Mouse (Mus musculus): Measurements from ENCODE around the gene Dscaml1. TPM values are rescaled to one million over a fixed set of nuclear protein-coding genes. Genes with fewer than 3 reads are reported as not detected.

The Dscaml1 gene
- polyA plus RNA-seq, 1 experiment from 2014 or later, result 0.87 TPM

- H3K9ac ChIP-seq, result no peak overlapping the region
- ATAC-seq (ENCODE audit: insufficient number of reproducible peaks, insufficient read depth, low FRiP score, low TSS enrichment), result peak; percentile 56; the same call in 1 of the 2 replicates
- 65% methylated on average over 9 of the region's 9 CpGs for WGBS
- H3K9me3 ChIP-seq, result no peaks in the 10 kb centered on the region
- H3K27me3 ChIP-seq, result no peaks in the 10 kb centered on the region
- no peaks in the 10 kb centered on the region for H3K36me3 ChIP-seq
- H3K4me3 ChIP-seq, result no peak overlapping the region
- H3K4me1 ChIP-seq, result no peaks in the 10 kb centered on the region
- no peak overlapping the region for H3K27ac ChIP-seq
- H3K4me2 ChIP-seq (replicated peaks), result no peak overlapping the region
Measured at GRCm38 (mm10) chr9:45586475-45586874, 160.0 kb downstream of the Dscaml1 start.

- H3K27ac ChIP-seq, result no peak overlapping the region
- H3K27me3 ChIP-seq, result no peaks in the 10 kb centered on the region
- ATAC-seq (ENCODE audit: insufficient number of reproducible peaks, insufficient read depth, low FRiP score, low TSS enrichment), result no peak
- 85% methylated on average over 7 of the region's 7 CpGs for WGBS
- H3K4me1 ChIP-seq, result no peaks in the 10 kb centered on the region
- no peak overlapping the region for H3K4me3 ChIP-seq
- no peaks in the 10 kb centered on the region for H3K36me3 ChIP-seq
- H3K9me3 ChIP-seq, result no peaks in the 10 kb centered on the region
- no peak overlapping the region for H3K4me2 ChIP-seq (replicated peaks)
- H3K9ac ChIP-seq, result no peak overlapping the region
Measured at GRCm38 (mm10) chr9:45587704-45588103, 161.3 kb downstream of the Dscaml1 start.

- no peak for ATAC-seq (ENCODE audit: insufficient number of reproducible peaks, insufficient read depth, low FRiP score, low TSS enrichment)
- Histone ChIP-seq H3K9ac (no peak overlapping the region), H3K4me3 (no peak overlapping the region), H3K9me3 (no peaks in the 10 kb centered on the region), H3K27me3 (no peaks in the 10 kb centered on the region), H3K36me3 (no peaks in the 10 kb centered on the region), H3K4me1 (no peaks in the 10 kb centered on the region), H3K27ac (no peak overlapping the region), H3K4me2 (replicated peaks) (no peak overlapping the region)
- WGBS, result 70% methylated on average over 3 of the region's 3 CpGs
Measured at GRCm38 (mm10) chr9:45589867-45590266, 163.4 kb downstream of the Dscaml1 start.

- H3K9me3 ChIP-seq, result no peaks in the 10 kb centered on the region
- H3K27ac ChIP-seq, result no peak overlapping the region
- 92% methylated on average over 2 of the region's 2 CpGs for WGBS
- H3K4me1 ChIP-seq, result no peaks in the 10 kb centered on the region
- H3K27me3 ChIP-seq, result no peaks in the 10 kb centered on the region
- no peaks in the 10 kb centered on the region for H3K36me3 ChIP-seq
- H3K4me2 ChIP-seq (replicated peaks), result no peak overlapping the region
- no peak overlapping the region for H3K9ac ChIP-seq
- H3K4me3 ChIP-seq, result no peak overlapping the region
- ATAC-seq (ENCODE audit: insufficient number of reproducible peaks, insufficient read depth, low FRiP score, low TSS enrichment), result no peak
Measured at GRCm38 (mm10) chr9:45591061-45591460, 164.6 kb downstream of the Dscaml1 start.

GRCm38 (mm10) chr9:45592374-45592773 lies 165.9 kb downstream of the Dscaml1 start:
- Histone ChIP-seq H3K4me1 (no peaks in the 10 kb centered on the region), H3K9me3 (no peaks in the 10 kb centered on the region), H3K36me3 (no peaks in the 10 kb centered on the region), H3K4me3 (no peak overlapping the region), H3K9ac (no peak overlapping the region), H3K27ac (no peak overlapping the region), H3K4me2 (replicated peaks) (no peak overlapping the region), H3K27me3 (no peaks in the 10 kb centered on the region)
- ATAC-seq (ENCODE audit: insufficient number of reproducible peaks, insufficient read depth, low FRiP score, low TSS enrichment), result no peak
- 80% methylated on average over 9 of the region's 9 CpGs for WGBS

GRCm38 (mm10) chr9:45598117-45598516 lies 171.7 kb downstream of the Dscaml1 start:
- H3K9ac ChIP-seq, result no peak overlapping the region
- no peaks in the 10 kb centered on the region for H3K9me3 ChIP-seq
- H3K4me3 ChIP-seq, result no peak overlapping the region
- H3K27me3 ChIP-seq, result no peaks in the 10 kb centered on the region
- H3K27ac ChIP-seq, result no peak overlapping the region
- no peaks in the 10 kb centered on the region for H3K36me3 ChIP-seq
- 76% methylated on average over 5 of the region's 5 CpGs for WGBS
- no peak overlapping the region for H3K4me2 ChIP-seq (replicated peaks)
- ATAC-seq (ENCODE audit: insufficient number of reproducible peaks, insufficient read depth, low FRiP score, low TSS enrichment), result no peak
- no peaks in the 10 kb centered on the region for H3K4me1 ChIP-seq

- no peak overlapping the region for H3K27ac ChIP-seq
- WGBS, result 58% methylated on average over 4 of the region's 4 CpGs
Measured at GRCm38 (mm10) chr9:45599377-45599776, 172.9 kb downstream of the Dscaml1 start.

GRCm38 (mm10) chr9:45607337-45607736 lies 180.9 kb downstream of the Dscaml1 start:
- no peak overlapping the region for H3K9ac ChIP-seq
- H3K4me3 ChIP-seq, result no peak overlapping the region
- H3K9me3 ChIP-seq, result no peaks in the 10 kb centered on the region
- peaks cover 4% of the 10 kb centered on the region; the same call in 1 of the 2 replicates for H3K4me1 ChIP-seq
- H3K4me2 ChIP-seq (replicated peaks), result no peak overlapping the region
- no peaks in the 10 kb centered on the region for H3K27me3 ChIP-seq
- ATAC-seq (ENCODE audit: insufficient number of reproducible peaks, insufficient read depth, low FRiP score, low TSS enrichment), result no peak
- no peaks in the 10 kb centered on the region for H3K36me3 ChIP-seq
- no peak overlapping the region for H3K27ac ChIP-seq

More at GRCm38 (mm10) chr9:45599377-45599776, 172.9 kb downstream of the Dscaml1 start:
- Histone ChIP-seq H3K9ac (no peak overlapping the region), H3K9me3 (no peaks in the 10 kb centered on the region), H3K4me2 (replicated peaks) (no peak overlapping the region), H3K4me1 (no peaks in the 10 kb centered on the region), H3K4me3 (no peak overlapping the region), H3K27me3 (no peaks in the 10 kb centered on the region), H3K36me3 (no peaks in the 10 kb centered on the region)
- no peak for ATAC-seq (ENCODE audit: insufficient number of reproducible peaks, insufficient read depth, low FRiP score, low TSS enrichment)

- Histone ChIP-seq H3K27me3 (no peaks in the 10 kb centered on the region), H3K4me3 (no peak overlapping the region), H3K4me2 (replicated peaks) (no peak overlapping the region), H3K9me3 (no peaks in the 10 kb centered on the region), H3K36me3 (no peaks in the 10 kb centered on the region), H3K4me1 (peaks cover 4% of the 10 kb centered on the region; the same call in 1 of the 2 replicates), H3K27ac (no peak overlapping the region), H3K9ac (no peak overlapping the region)
- ATAC-seq (ENCODE audit: insufficient number of reproducible peaks, insufficient read depth, low FRiP score, low TSS enrichment), result no peak
- 34% methylated on average over 13 of the region's 13 CpGs for WGBS
Measured at GRCm38 (mm10) chr9:45608097-45609031, 181.9 kb downstream of the Dscaml1 start.

GRCm38 (mm10) chr9:45610336-45611060 lies 184.1 kb downstream of the Dscaml1 start:
- Histone ChIP-seq H3K4me1 (peaks cover 4% of the 10 kb centered on the region; the same call in 1 of the 2 replicates), H3K36me3 (no peaks in the 10 kb centered on the region), H3K4me2 (replicated peaks) (no peak overlapping the region), H3K4me3 (no peak overlapping the region), H3K9me3 (no peaks in the 10 kb centered on the region), H3K27ac (no peak overlapping the region), H3K9ac (no peak overlapping the region), H3K27me3 (no peaks in the 10 kb centered on the region)
- 67% methylated on average over 11 of the region's 11 CpGs for whole genome bisulfite sequencing
- ATAC-seq (ENCODE audit: insufficient number of reproducible peaks, insufficient read depth, low FRiP score, low TSS enrichment), result no peak

GRCm38 (mm10) chr9:45614616-45615015 lies 188.2 kb downstream of the Dscaml1 start:
- no peak overlapping the region for H3K4me2 ChIP-seq (replicated peaks)
- 79% methylated on average over 1 of the region's 1 CpGs for WGBS
- no peaks in the 10 kb centered on the region for H3K4me1 ChIP-seq
- H3K27ac ChIP-seq, result no peak overlapping the region
- ATAC-seq (ENCODE audit: insufficient number of reproducible peaks, insufficient read depth, low FRiP score, low TSS enrichment), result no peak
- H3K9ac ChIP-seq, result no peak overlapping the region
- H3K36me3 ChIP-seq, result no peaks in the 10 kb centered on the region
- no peak overlapping the region for H3K4me3 ChIP-seq
- H3K27me3 ChIP-seq, result no peaks in the 10 kb centered on the region
- H3K9me3 ChIP-seq, result no peaks in the 10 kb centered on the region

- Histone ChIP-seq H3K4me3 (no peak overlapping the region), H3K27ac (no peak overlapping the region), H3K36me3 (no peaks in the 10 kb centered on the region), H3K9me3 (no peaks in the 10 kb centered on the region), H3K4me2 (replicated peaks) (no peak overlapping the region), H3K4me1 (no peaks in the 10 kb centered on the region), H3K9ac (no peak overlapping the region), H3K27me3 (no peaks in the 10 kb centered on the region)
- no peak for ATAC-seq (ENCODE audit: insufficient number of reproducible peaks, insufficient read depth, low FRiP score, low TSS enrichment)
- WGBS, result 77% methylated on average over 10 of the region's 10 CpGs
Measured at GRCm38 (mm10) chr9:45617889-45618288, 191.5 kb downstream of the Dscaml1 start.
